Mouse (Mus musculus) lung, adult 2 months (tissue): Measurements from ENCODE around the gene Dock10.

Experiments
- CTCF ChIP-seq: fragments of 200-500 bp; IDR thresholded peaks from 2 replicates; pipeline ENCODE4 v1.5.1; 2011; ENCODE audit warnings: mild to moderate bottlenecking, low read length, control low read depth; ENCODE audit not compliant: insufficient read depth
- POLR2A ChIP-seq: fragments of 200-500 bp; IDR thresholded peaks from 2 replicates; pipeline ENCODE4 v1.6.1; 2011; ENCODE audit warnings: low read depth, mild to moderate bottlenecking, control low read depth, low read length, borderline replicate concordance; ENCODE audit errors: extremely low read depth

DNA sequence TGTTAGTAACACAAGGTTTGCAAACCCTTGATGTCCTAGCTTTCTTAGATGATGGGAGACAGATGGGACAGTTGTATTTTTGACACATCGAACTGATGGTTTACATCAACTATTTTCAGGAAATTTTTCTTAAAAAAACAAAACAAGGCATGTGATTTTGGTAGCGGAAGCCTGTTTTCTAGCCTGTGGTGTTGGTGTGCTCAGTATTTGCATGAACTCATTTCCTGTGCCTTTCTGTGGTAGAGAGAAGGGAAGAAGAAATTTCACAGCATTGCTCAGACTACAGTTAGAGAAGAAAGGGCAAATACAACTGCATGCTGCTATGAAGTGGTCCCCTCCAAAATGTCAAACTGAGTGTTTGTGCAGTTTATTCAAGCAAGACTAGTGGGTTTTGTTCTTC lies 7.2 kb upstream of the Dock10 start:
- no peak for TF ChIP-seq CTCF
- no peak for TF ChIP-seq POLR2A
